Mouse (Mus musculus) embryonic fibroblast, embryonic 13.5 days (primary cell): ENCODE data around the gene Gm28035.

Experiments
- CTCF ChIP-seq: IDR thresholded peaks from 2 replicates; pipeline ENCODE4 v1.5.1; 2011; ENCODE audit warnings: mild to moderate bottlenecking, control low read depth, low read length, moderate library complexity, borderline replicate concordance; ENCODE audit not compliant: insufficient read depth
- POLR2A ChIP-seq: IDR thresholded peaks from 2 replicates; pipeline ENCODE4 v1.6.1; 2011; ENCODE audit warnings: low read depth, mild to moderate bottlenecking, control low read depth, low read length, moderate library complexity

GRCm38 (mm10) chr2:30212169-30212545, 28.2 kb upstream of the Gm28035 start:
- no peak for TF ChIP-seq CTCF
- no peak for TF ChIP-seq POLR2A
